ENCODE assay signal across 25 mouse cellular contexts in genomic region chr13:111456790-111457189, GRCm38 (mm10).
"Had no signal": no experiment of that assay in that cellular context is flagged by ENCODE, and none has a peak within 500 bp of the region (broad histone marks: within the 10 kb centered on the region; RNA-seq: fewer than 3 reads in every experiment).

No protein-coding gene starts in this region.

- H3K9ac ChIP-seq: heart, embryonic 12.5 days; hindbrain, embryonic 12.5 days; hindbrain, embryonic 14.5 days; kidney, embryonic 15.5 days; limb, embryonic 13.5 days; limb, embryonic 15.5 days; liver, embryonic 13.5 days had no signal

- H3K27ac ChIP-seq: heart, embryonic 10.5 days; hindbrain, embryonic 10.5 days; hindbrain, embryonic 12.5 days; hindbrain, embryonic 14.5 days; kidney, embryonic 15.5 days; kidney, postnatal 0 days; limb, embryonic 13.5 days; limb, embryonic 15.5 days; liver, embryonic 13.5 days had no signal

- H3K4me3 ChIP-seq: heart, embryonic 10.5 days; heart, embryonic 12.5 days; hindbrain, embryonic 10.5 days; hindbrain, embryonic 12.5 days; kidney, embryonic 15.5 days; limb, embryonic 13.5 days; limb, embryonic 15.5 days; liver, embryonic 13.5 days had no signal

- DNase-seq: gastrocnemius, postnatal 10 days; gastrocnemius, postnatal 25 days; heart, adult 18-20 months; heart, postnatal 10 days; heart, postnatal 4 days; kidney, adult 11 months; kidney, adult 2 months; kidney, adult 9 months; kidney, postnatal 14 days; kidney, postnatal 36 days; layer of hippocampus, adult 9-11 months; layer of hippocampus, postnatal 36 days; left cerebral cortex, postnatal 4 days; liver, embryonic 13.5 days had no signal

- H3K27me3 ChIP-seq: heart, embryonic 12.5 days; hindbrain, embryonic 12.5 days; kidney, embryonic 15.5 days; limb, embryonic 13.5 days; limb, embryonic 15.5 days; liver, embryonic 13.5 days had no signal

- ATAC-seq: hindbrain, embryonic 16.5 days; intestine, embryonic 16.5 days had no signal

- H3K9me3 ChIP-seq: heart, embryonic 10.5 days; heart, embryonic 12.5 days; hindbrain, embryonic 10.5 days; hindbrain, embryonic 12.5 days; kidney, embryonic 15.5 days; limb, embryonic 13.5 days; limb, embryonic 15.5 days; liver, embryonic 13.5 days had no signal

- H3K4me2 ChIP-seq: heart, embryonic 12.5 days; hindbrain, embryonic 12.5 days; hindbrain, embryonic 14.5 days; kidney, embryonic 15.5 days; limb, embryonic 13.5 days; limb, embryonic 15.5 days; liver, embryonic 13.5 days had no signal

- H3K4me1 ChIP-seq: hindbrain, embryonic 10.5 days; kidney, embryonic 15.5 days; limb, embryonic 13.5 days; limb, embryonic 15.5 days had no signal
